ENCODE assay signal across 8 mouse cellular contexts in genomic region chr7:45366652-45367019, GRCm38 (mm10). TPM values are rescaled to one million over a fixed set of nuclear protein-coding genes. Genes with fewer than 3 reads are reported as not detected.
DNase-seq lines count a peak whose midpoint lies in the region; ATAC-seq and TF ChIP-seq lines count a peak whose summit lies in the region.

TSS of gene Ppfia3 (minus strand) at chr7:45367019.

- peaks cover 16% of the 10 kb centered on the region for H3K4me1 ChIP-seq in kidney, postnatal 0 days (replicated peaks; ENCODE audit: insufficient read depth, low read length)
- H3K4me1 ChIP-seq in cortical plate, adult 2 months (ENCODE audit: control insufficient read depth, insufficient read depth, low read length) = peaks cover 4% of the 10 kb centered on the region; the same call in 1 of the 2 replicates
- H3K4me1 ChIP-seq in hindbrain, embryonic 16.5 days (ENCODE audit: control insufficient read depth, insufficient read depth, low read depth, low read length) = peaks cover 43% of the 10 kb centered on the region
- peaks cover 33% of the 10 kb centered on the region for H3K4me1 ChIP-seq in liver, postnatal 0 days (ENCODE audit: insufficient read depth)

- peak; percentile 28; the same call in 1 of the 2 replicates for TF ChIP-seq POLR2A in cortical plate, adult 2 months (IDR thresholded peaks at IDR 0.05; ENCODE audit: extremely low read depth, insufficient read depth, low read length)

- peak within 1 kb of the TSS; percentile 52 for H3K9ac ChIP-seq in kidney, postnatal 0 days (ENCODE audit: low read depth, low read length)
- peak within 1 kb of the TSS; percentile 96 for H3K9ac ChIP-seq in hindbrain, embryonic 16.5 days (ENCODE audit: low read depth, low read length)
- peak within 1 kb of the TSS; percentile 64 for H3K9ac ChIP-seq in liver, postnatal 0 days (replicated peaks)

- H3K36me3 ChIP-seq in kidney, postnatal 0 days (ENCODE audit: insufficient read depth, low read length) = no peaks in the 10 kb centered on the region
- H3K36me3 ChIP-seq in hindbrain, embryonic 16.5 days (ENCODE audit: control insufficient read depth, insufficient read depth, low read length) = no peaks in the 10 kb centered on the region
- no peaks in the 10 kb centered on the region for H3K36me3 ChIP-seq in liver, postnatal 0 days (replicated peaks; ENCODE audit: insufficient read depth, low read length)

- no peak for ATAC-seq in kidney, postnatal 0 days (replicated peaks; ENCODE audit: low FRiP score, low read depth)
- ATAC-seq in hindbrain, embryonic 16.5 days = peak; percentile 43
- ATAC-seq in liver, postnatal 0 days = no peak
- ATAC-seq in inflammation-experienced regulatory T-cells, adult 6 months = no peak

- no peak for TF ChIP-seq EP300 in liver, postnatal 0 days (IDR thresholded peaks at IDR 0.05; ENCODE audit: low read depth)

- peak within 1 kb of the TSS; percentile 97 for H3K4me2 ChIP-seq in kidney, postnatal 0 days (ENCODE audit: low read length)
- peak within 1 kb of the TSS; percentile 75 for H3K4me2 ChIP-seq in hindbrain, embryonic 16.5 days (ENCODE audit: low read length)
- H3K4me2 ChIP-seq in liver, postnatal 0 days (ENCODE audit: low read depth, low read length) = peak within 1 kb of the TSS; percentile 87

- no peaks in the 10 kb centered on the region for H3K9me3 ChIP-seq in kidney, postnatal 0 days (replicated peaks; ENCODE audit: low read length)
- no peaks in the 10 kb centered on the region for H3K9me3 ChIP-seq in hindbrain, embryonic 16.5 days (ENCODE audit: control insufficient read depth, low read length)
- no peaks in the 10 kb centered on the region for H3K9me3 ChIP-seq in liver, postnatal 0 days (ENCODE audit: low read length)

- DNase-seq in kidney, postnatal 0 days (ENCODE audit: low spot score) = no peak
- DNase-seq in kidney, postnatal 25 days = no peak
- DNase-seq in liver, postnatal 0 days = no peak
- no peak for DNase-seq in B cell, adult 2 months
- no peak for DNase-seq in adrenal gland, postnatal 10 days

- no peak within 1 kb of the TSS for H3K27ac ChIP-seq in kidney, postnatal 0 days
- peak within 1 kb of the TSS; percentile 70 for H3K27ac ChIP-seq in cortical plate, adult 2 months (ENCODE audit: insufficient read depth, low read length)
- H3K27ac ChIP-seq in hindbrain, embryonic 16.5 days (ENCODE audit: low read depth, low read length) = peak within 1 kb of the TSS; percentile 79
- no peak within 1 kb of the TSS for H3K27ac ChIP-seq in liver, postnatal 0 days (ENCODE audit: low read depth)

- TF ChIP-seq CTCF in kidney, postnatal 0 days (IDR thresholded peaks at IDR 0.05; ENCODE audit: low read depth) = no peak
- TF ChIP-seq CTCF in cortical plate, adult 2 months (IDR thresholded peaks at IDR 0.05; ENCODE audit: extremely low read depth, insufficient read depth, low read length) = no peak
- TF ChIP-seq CTCF in liver, postnatal 0 days (IDR thresholded peaks at IDR 0.05; ENCODE audit: low read depth) = no peak

- peak within 1 kb of the TSS; percentile 49 for H3K4me3 ChIP-seq in kidney, postnatal 0 days (replicated peaks; ENCODE audit: low read depth, low read length)
- peak within 1 kb of the TSS; percentile 90 for H3K4me3 ChIP-seq in cortical plate, adult 2 months (ENCODE audit: insufficient read depth, low read length)
- peak within 1 kb of the TSS; percentile 87 for H3K4me3 ChIP-seq in hindbrain, embryonic 16.5 days (ENCODE audit: low read length)
- H3K4me3 ChIP-seq in liver, postnatal 0 days (ENCODE audit: low read depth, low read length) = peak within 1 kb of the TSS; percentile 51

- WGBS in kidney, postnatal 0 days = 0% methylated on average over 23 of the region's 26 CpGs
- whole genome bisulfite sequencing in hindbrain, embryonic 16.5 days = 0% methylated on average over 9 of the region's 26 CpGs
- WGBS in liver, postnatal 0 days (ENCODE audit: insufficient replicate concordance) = under 1% methylated on average over 25 of the region's 26 CpGs

- H3K27me3 ChIP-seq in kidney, postnatal 0 days (ENCODE audit: insufficient read depth, low read length) = peaks cover 21% of the 10 kb centered on the region; the same call in 1 of the 2 replicates
- peaks cover 5% of the 10 kb centered on the region; the same call in 1 of the 2 replicates for H3K27me3 ChIP-seq in hindbrain, embryonic 16.5 days (replicated peaks; ENCODE audit: control insufficient read depth, insufficient read depth, low read length)
- peaks cover 77% of the 10 kb centered on the region for H3K27me3 ChIP-seq in liver, postnatal 0 days (ENCODE audit: insufficient read depth, low read length)

RNA-seq across cellular contexts. Expression of gene Ppfia3, which starts in this region (rescaled TPM):
- polyA plus RNA-seq in kidney, postnatal 0 days (2015; fragmentation: Nextera tagmentation; extraction: Ambion mirVana) = 4.3 and 5.4 TPM in 2 replicates
- polyA plus RNA-seq in cortical plate, adult 2 months (2012; rRNA removed) = 164 and 167 TPM in 2 replicates
- 28.5 and 28.6 TPM in 2 replicates for polyA plus RNA-seq in hindbrain, embryonic 16.5 days (2015; fragmentation: Nextera tagmentation; extraction: Ambion mirVana)
- not detected in 2 replicates for polyA plus RNA-seq in liver, postnatal 0 days (2015; fragmentation: Nextera tagmentation; extraction: Ambion mirVana)
- total RNA-seq in adrenal gland, postnatal 10 days (2021) = 1 to 10 TPM; 1.9 to 3.0 TPM
- under 1 TPM in 2 of 3 experiments, not detected in 1; 0.19 to 0.60 TPM for polyA plus RNA-seq in inflammation-experienced regulatory T-cells, adult 6 months (2017; shearing (Covaris generic))

Comparison
In these comparisons a context has a peak if more than half of its experiments do, and no peak if none do; other contexts are left out.
1. H3K27ac ChIP-seq: peak in cortical plate, adult 2 months (single experiment) and hindbrain, embryonic 16.5 days (single experiment); none in kidney, postnatal 0 days (single experiment) and liver, postnatal 0 days (single experiment).
2. Peak in every context shown above with its lines, with median percentiles within 50 percentile points of each other: H3K4me2 ChIP-seq, H3K4me3 ChIP-seq and H3K9ac ChIP-seq.